Comparison of ENCODE assay signal across 17 mouse cellular contexts in the genomic region with DNA sequence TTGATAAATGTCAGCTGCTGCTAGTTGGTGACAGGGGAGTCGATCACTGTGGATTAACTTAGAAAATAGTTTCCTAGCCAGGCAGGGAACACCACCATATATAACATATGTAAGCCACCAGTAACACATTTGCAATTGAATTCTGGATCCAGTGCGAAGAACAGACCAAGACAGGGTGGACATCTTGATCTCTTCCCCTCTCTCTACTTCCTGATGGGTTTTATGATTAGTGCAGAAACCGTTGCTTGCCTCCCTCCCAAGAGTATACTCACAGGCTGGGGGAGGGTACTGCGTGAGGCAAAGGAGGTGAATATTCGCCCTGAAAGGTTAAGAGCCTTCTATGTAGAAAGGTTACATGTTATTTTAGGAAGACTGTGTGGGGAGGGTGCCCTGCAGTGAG. TPM values are rescaled to one million over a fixed set of nuclear protein-coding genes. Genes with fewer than 3 reads are reported as not detected.
DNase-seq lines count a peak whose midpoint lies in the region; ATAC-seq and TF ChIP-seq lines count a peak whose summit lies in the region.
"Had no signal": no experiment of that assay in that cellular context is flagged by ENCODE, and none has a peak within 500 bp of the region (broad histone marks: within the 10 kb centered on the region; RNA-seq: fewer than 3 reads in every experiment).

No protein-coding gene starts in this region.

- H3K27ac ChIP-seq in hindbrain, embryonic 10.5 days = peak overlapping the region; percentile 73; the same call in 1 of the 2 replicates
- no peak overlapping the region for H3K27ac ChIP-seq in hindbrain, embryonic 16.5 days (ENCODE audit: low read depth, low read length)
- 0 out of 2 replicates have a peak overlapping the region, but pooled peaks have one; percentile 11 for H3K27ac ChIP-seq in midbrain, embryonic 12.5 days (replicated peaks)
- no peak overlapping the region for H3K27ac ChIP-seq in midbrain, postnatal 0 days (ENCODE audit: low read depth, low read length)
- H3K27ac ChIP-seq in MEL (ENCODE audit: control insufficient read depth, low read depth, low read length) = peak overlapping the region; percentile 77
- H3K27ac ChIP-seq in midbrain, embryonic 14.5 days (replicated peaks; ENCODE audit: low read depth, low read length) = no peak overlapping the region
- H3K27ac ChIP-seq: embryonic facial prominence, embryonic 12.5 days; forebrain, embryonic 13.5 days; gastrocnemius, adult 2 months; hindbrain, embryonic 12.5 days; intestine, embryonic 15.5 days had no signal

- peaks cover 89% of the 10 kb centered on the region for H3K4me1 ChIP-seq in hindbrain, embryonic 10.5 days (replicated peaks)
- H3K4me1 ChIP-seq in hindbrain, embryonic 16.5 days (ENCODE audit: control insufficient read depth, insufficient read depth, low read depth, low read length) = peaks cover 11% of the 10 kb centered on the region
- H3K4me1 ChIP-seq in midbrain, embryonic 12.5 days = peaks cover 71% of the 10 kb centered on the region
- peaks cover 2% of the 10 kb centered on the region; the same call in 1 of the 2 replicates for H3K4me1 ChIP-seq in midbrain, postnatal 0 days (ENCODE audit: insufficient read depth, low read length)
- H3K4me1 ChIP-seq in MEL (ENCODE audit: control insufficient read depth in 1 of 2, insufficient read depth in 2 of 2, low read length in 2 of 2) = peaks cover 24 to 29% of the 10 kb centered on the region in 2 experiments
- peaks cover 25% of the 10 kb centered on the region for H3K4me1 ChIP-seq in midbrain, embryonic 14.5 days (ENCODE audit: control insufficient read depth, insufficient read depth, low read length)

- no peaks in the 10 kb centered on the region for H3K36me3 ChIP-seq in hindbrain, embryonic 10.5 days
- no peaks in the 10 kb centered on the region for H3K36me3 ChIP-seq in hindbrain, embryonic 16.5 days (ENCODE audit: control insufficient read depth, insufficient read depth, low read length)
- no peaks in the 10 kb centered on the region for H3K36me3 ChIP-seq in midbrain, embryonic 12.5 days
- no peaks in the 10 kb centered on the region for H3K36me3 ChIP-seq in midbrain, postnatal 0 days (ENCODE audit: insufficient read depth, low read length)
- peaks cover 7 to 36% of the 10 kb centered on the region in 2 experiments; a peak in 3 of 4 replicates for H3K36me3 ChIP-seq in MEL (ENCODE audit: control insufficient read depth in 1 of 2, insufficient read depth in 2 of 2, low read length in 2 of 2)
- no peaks in the 10 kb centered on the region for H3K36me3 ChIP-seq in midbrain, embryonic 14.5 days (ENCODE audit: control insufficient read depth, insufficient read depth, low read length)
- H3K36me3 ChIP-seq: embryonic facial prominence, embryonic 12.5 days; hindbrain, embryonic 12.5 days; intestine, embryonic 15.5 days had no signal

- DNase-seq in hindbrain, embryonic 10.5 days (ENCODE audit: low spot score) = no peak
- no peak for DNase-seq in midbrain, postnatal 0 days (ENCODE audit: low spot score)
- peak; percentile 58 for DNase-seq in MEL (ENCODE audit: low read depth, low spot score)
- DNase-seq in midbrain, embryonic 14.5 days = no peak
- DNase-seq in spleen, postnatal 36 days (ENCODE audit: low spot score in 2 of 2) = no peak
- DNase-seq: adrenal gland, postnatal 10 days; cerebellum, adult 11 months; cerebellum, adult 9-10 months; cerebellum, postnatal 25 days; gastrocnemius, adult 2 months; gastrocnemius, postnatal 25 days had no signal

- peak; percentile 67 to 88 for TF ChIP-seq EP300 in MEL (IDR thresholded peaks at IDR 0.05; ENCODE audit: low read depth in 1 of 2, low read length in 2 of 2)

- TF ChIP-seq CTCF in midbrain, postnatal 0 days (IDR thresholded peaks at IDR 0.05) = no peak
- no peak for TF ChIP-seq CTCF in MEL (IDR thresholded peaks at IDR 0.05 in 2 of 3, conservative IDR thresholded peaks at IDR 0.05 in 1 of 3; ENCODE audit: control insufficient read depth in 1 of 3, insufficient read depth in 1 of 3, low read depth in 2 of 3, low read length in 3 of 3, poor library complexity in 1 of 3, severe bottlenecking in 1 of 3)

- H3K4me2 ChIP-seq in hindbrain, embryonic 16.5 days (ENCODE audit: low read length) = no peak overlapping the region
- peak overlapping the region; percentile 95 for H3K4me2 ChIP-seq in midbrain, embryonic 12.5 days (replicated peaks)
- H3K4me2 ChIP-seq in midbrain, postnatal 0 days (ENCODE audit: low read depth, low read length, poor library complexity, severe bottlenecking) = no peak overlapping the region
- H3K4me2 ChIP-seq in midbrain, embryonic 14.5 days (ENCODE audit: low read length) = peak overlapping the region; percentile 99
- H3K4me2 ChIP-seq: embryonic facial prominence, embryonic 12.5 days; forebrain, embryonic 13.5 days; hindbrain, embryonic 12.5 days; intestine, embryonic 15.5 days had no signal

- H3K9me3 ChIP-seq in hindbrain, embryonic 10.5 days = no peaks in the 10 kb centered on the region
- H3K9me3 ChIP-seq in hindbrain, embryonic 16.5 days (ENCODE audit: control insufficient read depth, low read length) = no peaks in the 10 kb centered on the region
- no peaks in the 10 kb centered on the region for H3K9me3 ChIP-seq in midbrain, embryonic 12.5 days
- H3K9me3 ChIP-seq in midbrain, postnatal 0 days (ENCODE audit: low read length) = no peaks in the 10 kb centered on the region
- no peaks in the 10 kb centered on the region for H3K9me3 ChIP-seq in MEL (replicated peaks; ENCODE audit: insufficient read depth, low read length)
- no peaks in the 10 kb centered on the region for H3K9me3 ChIP-seq in midbrain, embryonic 14.5 days (ENCODE audit: control insufficient read depth, low read length)
- H3K9me3 ChIP-seq: embryonic facial prominence, embryonic 12.5 days; forebrain, embryonic 13.5 days; hindbrain, embryonic 12.5 days; intestine, embryonic 15.5 days had no signal

- 44% methylated on average over 5 of the region's 5 CpGs for WGBS in hindbrain, embryonic 10.5 days
- 41% methylated on average over 5 of the region's 5 CpGs for WGBS in hindbrain, embryonic 16.5 days
- whole genome bisulfite sequencing in midbrain, embryonic 12.5 days = 35% methylated on average over 5 of the region's 5 CpGs
- WGBS in midbrain, postnatal 0 days = 36% methylated on average over 5 of the region's 5 CpGs
- WGBS in midbrain, embryonic 14.5 days = 26% methylated on average over 5 of the region's 5 CpGs

- 0 out of 4 replicates have a peak, but pooled peaks of 1 of the 2 experiments have one; percentile 40 for TF ChIP-seq POLR2A in MEL (IDR thresholded peaks at IDR 0.05; ENCODE audit: control insufficient read depth in 1 of 2, insufficient read depth in 1 of 2, low read depth in 1 of 2, low read length in 2 of 2, poor library complexity in 1 of 2)

- ATAC-seq in hindbrain, embryonic 16.5 days = no peak
- no peak for ATAC-seq in midbrain, embryonic 12.5 days (ENCODE audit: low FRiP score, low read depth)
- ATAC-seq in midbrain, postnatal 0 days (ENCODE audit: low FRiP score) = no peak
- ATAC-seq in midbrain, embryonic 14.5 days (ENCODE audit: low FRiP score, low TSS enrichment) = no peak
- ATAC-seq: forebrain, embryonic 13.5 days; intestine, embryonic 15.5 days had no signal

- H3K79me2 ChIP-seq in MEL (ENCODE audit: control insufficient read depth, insufficient read depth, low read length, poor library complexity) = peaks cover 74% of the 10 kb centered on the region

- peak overlapping the region; percentile 20; the same call in 1 of the 2 replicates for H3K4me3 ChIP-seq in hindbrain, embryonic 10.5 days
- no peak overlapping the region for H3K4me3 ChIP-seq in hindbrain, embryonic 16.5 days (ENCODE audit: low read length)
- H3K4me3 ChIP-seq in midbrain, embryonic 12.5 days = peak overlapping the region; percentile 17; the same call in 1 of the 2 replicates
- no peak overlapping the region for H3K4me3 ChIP-seq in midbrain, postnatal 0 days (ENCODE audit: low read depth, low read length)
- H3K4me3 ChIP-seq in MEL (ENCODE audit: control insufficient read depth in 1 of 2, insufficient read depth in 1 of 2, low read depth in 2 of 2, low read length in 2 of 2) = peak overlapping the region; percentile 28 to 62
- H3K4me3 ChIP-seq in midbrain, embryonic 14.5 days (replicated peaks; ENCODE audit: low read depth, low read length) = 0 out of 2 replicates have a peak overlapping the region, but pooled peaks have one; percentile 3
- H3K4me3 ChIP-seq: embryonic facial prominence, embryonic 12.5 days; forebrain, embryonic 13.5 days; gastrocnemius, adult 2 months; hindbrain, embryonic 12.5 days; intestine, embryonic 15.5 days had no signal

- no peak for TF ChIP-seq RAD21 in MEL (IDR thresholded peaks at IDR 0.05; ENCODE audit: low read depth, low read length)

- H3K9ac ChIP-seq in hindbrain, embryonic 16.5 days (ENCODE audit: low read depth, low read length) = no peak overlapping the region
- peak overlapping the region; percentile 28 for H3K9ac ChIP-seq in midbrain, embryonic 12.5 days (replicated peaks)
- no peak overlapping the region for H3K9ac ChIP-seq in midbrain, postnatal 0 days (replicated peaks; ENCODE audit: low read length, poor library complexity, severe bottlenecking)
- peak overlapping the region; percentile 53 for H3K9ac ChIP-seq in MEL (ENCODE audit: control insufficient read depth, low read depth, low read length, poor library complexity, severe bottlenecking)
- no peak overlapping the region for H3K9ac ChIP-seq in midbrain, embryonic 14.5 days (replicated peaks; ENCODE audit: low read length)
- H3K9ac ChIP-seq: embryonic facial prominence, embryonic 12.5 days; forebrain, embryonic 13.5 days; hindbrain, embryonic 12.5 days; intestine, embryonic 15.5 days had no signal

- H3K27me3 ChIP-seq in hindbrain, embryonic 10.5 days (ENCODE audit: insufficient read depth, poor library complexity, severe bottlenecking) = peaks cover 76% of the 10 kb centered on the region
- peaks cover 11% of the 10 kb centered on the region for H3K27me3 ChIP-seq in hindbrain, embryonic 16.5 days (replicated peaks; ENCODE audit: control insufficient read depth, insufficient read depth, low read length)
- peaks cover 27% of the 10 kb centered on the region for H3K27me3 ChIP-seq in midbrain, embryonic 12.5 days
- H3K27me3 ChIP-seq in midbrain, postnatal 0 days (ENCODE audit: insufficient read depth, low read length) = peaks cover 8% of the 10 kb centered on the region
- no peaks in the 10 kb centered on the region for H3K27me3 ChIP-seq in MEL (ENCODE audit: control insufficient read depth in 1 of 2, insufficient read depth in 2 of 2, low read length in 2 of 2)
- peaks cover 10% of the 10 kb centered on the region; the same call in 1 of the 2 replicates for H3K27me3 ChIP-seq in midbrain, embryonic 14.5 days (ENCODE audit: control insufficient read depth, insufficient read depth, low read length)

RNA-seq across cellular contexts. Expression of gene Slc45a3, which starts 3.1 kb away (rescaled TPM):
- polyA plus RNA-seq in hindbrain, embryonic 10.5 days (2016; fragmentation: Nextera tagmentation; extraction: Ambion mirVana) = 10.9 and 19.2 TPM in 2 replicates
- polyA plus RNA-seq in hindbrain, embryonic 16.5 days (2015; fragmentation: Nextera tagmentation; extraction: Ambion mirVana) = 0.96 and 1.5 TPM in 2 replicates
- 27.4 and 30.2 TPM in 2 replicates for polyA plus RNA-seq in midbrain, embryonic 12.5 days (2016; fragmentation: Nextera tagmentation; extraction: Ambion mirVana)
- 0.80 and 1.3 TPM in 2 replicates for total RNA-seq in midbrain, postnatal 0 days (2014; rRNA removed)
- 0.38 and 0.63 TPM in 2 replicates for polyA plus RNA-seq in midbrain, postnatal 0 days (2015; fragmentation: Nextera tagmentation; extraction: Ambion mirVana)
- 34.1 and 40.7 TPM in 2 replicates for total RNA-seq in MEL (2012; rRNA removed)
- polyA plus RNA-seq in MEL (2012; ENCODE audit: insufficient read depth in 1 of 2, insufficient read length in 2 of 2, low read depth in 1 of 2, low replicate concordance in 2 of 2, missing spikeins in 1 of 2) = 10 to 100 TPM in 1 of 2 experiments, not detected in 1; 15.6 TPM
- polyA plus RNA-seq in midbrain, embryonic 14.5 days (2014; fragmentation: Nextera tagmentation; extraction: Ambion mirVana) = 2.6 and 6.4 TPM in 2 replicates

RNA-seq across cellular contexts. Expression of gene Elk4, which starts 41.6 kb away (rescaled TPM):
- polyA plus RNA-seq in hindbrain, embryonic 10.5 days (2016; fragmentation: Nextera tagmentation; extraction: Ambion mirVana) = 12.9 and 13.2 TPM in 2 replicates
- polyA plus RNA-seq in hindbrain, embryonic 16.5 days (2015; fragmentation: Nextera tagmentation; extraction: Ambion mirVana) = 10.0 and 10.2 TPM in 2 replicates
- 18.9 and 19.9 TPM in 2 replicates for polyA plus RNA-seq in midbrain, embryonic 12.5 days (2016; fragmentation: Nextera tagmentation; extraction: Ambion mirVana)
- 17.6 and 23.4 TPM in 2 replicates for total RNA-seq in midbrain, postnatal 0 days (2014; rRNA removed)
- 6.0 and 8.1 TPM in 2 replicates for polyA plus RNA-seq in midbrain, postnatal 0 days (2015; fragmentation: Nextera tagmentation; extraction: Ambion mirVana)
- 18.8 and 19.4 TPM in 2 replicates for total RNA-seq in MEL (2012; rRNA removed)
- 100 to 1,000 TPM in 1 of 2 experiments, 10 to 100 TPM in 1; 20.3 to 191 TPM for polyA plus RNA-seq in MEL (2012; ENCODE audit: insufficient read depth in 1 of 2, insufficient read length in 2 of 2, low read depth in 1 of 2, low replicate concordance in 2 of 2, missing spikeins in 1 of 2)
- 14.4 and 17.1 TPM in 2 replicates for polyA plus RNA-seq in midbrain, embryonic 14.5 days (2014; fragmentation: Nextera tagmentation; extraction: Ambion mirVana)

RNA-seq across cellular contexts. Expression of gene Nucks1, which starts 55.5 kb away (rescaled TPM):
- 73.2 and 104 TPM in 2 replicates for polyA plus RNA-seq in hindbrain, embryonic 10.5 days (2016; fragmentation: Nextera tagmentation; extraction: Ambion mirVana)
- 45.0 and 47.7 TPM in 2 replicates for polyA plus RNA-seq in hindbrain, embryonic 16.5 days (2015; fragmentation: Nextera tagmentation; extraction: Ambion mirVana)
- 102 and 118 TPM in 2 replicates for polyA plus RNA-seq in midbrain, embryonic 12.5 days (2016; fragmentation: Nextera tagmentation; extraction: Ambion mirVana)
- total RNA-seq in midbrain, postnatal 0 days (2014; rRNA removed) = 121 and 140 TPM in 2 replicates
- 41.3 and 51.7 TPM in 2 replicates for polyA plus RNA-seq in midbrain, postnatal 0 days (2015; fragmentation: Nextera tagmentation; extraction: Ambion mirVana)
- 113 and 121 TPM in 2 replicates for total RNA-seq in MEL (2012; rRNA removed)
- 10 to 100 TPM; 53.7 to 84.0 TPM for polyA plus RNA-seq in MEL (2012; ENCODE audit: insufficient read depth in 1 of 2, insufficient read length in 2 of 2, low read depth in 1 of 2, low replicate concordance in 2 of 2, missing spikeins in 1 of 2)
- polyA plus RNA-seq in midbrain, embryonic 14.5 days (2014; fragmentation: Nextera tagmentation; extraction: Ambion mirVana) = 39.6 and 59.8 TPM in 2 replicates

Comparison
In these comparisons a context has a peak if more than half of its experiments do, and no peak if none do; other contexts are left out.
1. H3K27ac ChIP-seq: peak in hindbrain, embryonic 10.5 days (single experiment), midbrain, embryonic 12.5 days (single experiment) and MEL (single experiment); none in hindbrain, embryonic 16.5 days (single experiment), midbrain, postnatal 0 days (single experiment) and midbrain, embryonic 14.5 days (single experiment).
2. H3K4me3 ChIP-seq: peak in hindbrain, embryonic 10.5 days (single experiment), midbrain, embryonic 12.5 days (single experiment), MEL (2 of 2) and midbrain, embryonic 14.5 days (single experiment); none in hindbrain, embryonic 16.5 days (single experiment) and midbrain, postnatal 0 days (single experiment).
3. H3K4me2 ChIP-seq: peak in midbrain, embryonic 12.5 days (single experiment) and midbrain, embryonic 14.5 days (single experiment); none in hindbrain, embryonic 16.5 days (single experiment) and midbrain, postnatal 0 days (single experiment).
4. H3K9ac ChIP-seq: peak in midbrain, embryonic 12.5 days (single experiment) and MEL (single experiment); none in hindbrain, embryonic 16.5 days (single experiment), midbrain, postnatal 0 days (single experiment) and midbrain, embryonic 14.5 days (single experiment).